Mouse (Mus musculus): ENCODE measurements around the gene Snap47. TPM values are rescaled to one million over a fixed set of nuclear protein-coding genes. Genes with fewer than 3 reads are reported as not detected.

Snap47 gene
- polyA plus RNA-seq, 1 experiment from 2014 or later, result 130 TPM

DNA sequence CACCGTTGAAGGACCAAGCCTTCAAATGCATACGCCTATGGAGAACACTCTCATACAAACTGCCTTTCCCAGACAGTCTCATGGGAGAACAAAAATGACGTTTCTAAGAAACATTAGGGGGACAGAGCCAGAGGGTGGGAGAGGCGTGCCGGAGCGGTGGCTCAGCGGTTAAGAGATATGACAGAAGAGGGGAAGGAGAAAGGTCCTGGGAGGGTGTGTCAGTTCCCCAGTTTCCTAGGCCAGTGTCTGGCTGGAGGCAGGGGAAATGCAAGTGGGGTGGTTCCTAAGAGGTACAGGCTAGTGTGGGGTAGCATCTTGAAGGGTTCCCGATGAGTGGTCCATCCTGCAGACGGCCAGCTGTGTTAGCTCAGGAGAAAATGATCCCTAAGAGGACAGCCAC is 89.7 kb downstream of the Snap47 start:
- Histone ChIP-seq H3K4me2 (ENCODE audit: low read depth, low read length, severe bottlenecking) (no peak overlapping the region), H3K27me3 (ENCODE audit: control insufficient read depth, insufficient read depth, low read length) (no peaks in the 10 kb centered on the region), H3K4me3 (ENCODE audit: low read depth, low read length) (no peak overlapping the region), H3K27ac (ENCODE audit: low read depth, low read length) (no peak overlapping the region), H3K36me3 (ENCODE audit: control insufficient read depth, insufficient read depth, low read length) (no peaks in the 10 kb centered on the region), H3K9me3 (ENCODE audit: control insufficient read depth, low read length) (no peaks in the 10 kb centered on the region), H3K9ac (ENCODE audit: low read length) (no peak overlapping the region), H3K4me1 (replicated peaks; ENCODE audit: control insufficient read depth, insufficient read depth, low read length) (no peaks in the 10 kb centered on the region)
- WGBS, result 89% methylated on average over 9 of the region's 9 CpGs
- ATAC-seq (replicated peaks; ENCODE audit: low FRiP score) (no peak), DNase-seq (ENCODE audit: low spot score) (no peak)

Other genes with a start within 250 kb of the Snap47 start
- 94.3 and 103 TPM in 2 replicates for gene Mrpl55, start 248.7 kb downstream of the Snap47 start, polyA plus RNA-seq (2014; fragmentation: Nextera tagmentation; extraction: Ambion mirVana)
- 36.6 and 41.0 TPM in 2 replicates for gene 2310033P09Rik, start 242.9 kb downstream of the Snap47 start, polyA plus RNA-seq (2014; fragmentation: Nextera tagmentation; extraction: Ambion mirVana)
- gene Arf1, start 222.9 kb downstream of the Snap47 start, polyA plus RNA-seq (2014; fragmentation: Nextera tagmentation; extraction: Ambion mirVana), result 577 and 597 TPM in 2 replicates
- gene Wnt3a, start 160.4 kb downstream of the Snap47 start, polyA plus RNA-seq (2014; fragmentation: Nextera tagmentation; extraction: Ambion mirVana), result 4.9 and 5.9 TPM in 2 replicates
- 4.3 and 4.7 TPM in 2 replicates for gene Wnt9a, start 144.3 kb downstream of the Snap47 start, polyA plus RNA-seq (2014; fragmentation: Nextera tagmentation; extraction: Ambion mirVana)
- not detected in 2 replicates for gene Prss38, start 75.5 kb downstream of the Snap47 start, polyA plus RNA-seq (2014; fragmentation: Nextera tagmentation; extraction: Ambion mirVana)
- gene Jmjd4, start 1.1 kb downstream of the Snap47 start, polyA plus RNA-seq (2014; fragmentation: Nextera tagmentation; extraction: Ambion mirVana), result 17.8 and 20.5 TPM in 2 replicates
- gene Zfp867, start 21.3 kb upstream of the Snap47 start, polyA plus RNA-seq (2014; fragmentation: Nextera tagmentation; extraction: Ambion mirVana), result 11.9 and 13.0 TPM in 2 replicates
- 36.6 and 39.4 TPM in 2 replicates for gene Zkscan17, start 75.6 kb upstream of the Snap47 start, polyA plus RNA-seq (2014; fragmentation: Nextera tagmentation; extraction: Ambion mirVana)
- gene Nlrp3, start 90.4 kb upstream of the Snap47 start, polyA plus RNA-seq (2014; fragmentation: Nextera tagmentation; extraction: Ambion mirVana), result 0.08 and 0.09 TPM in 2 replicates
- gene Olfr222, start 125.0 kb upstream of the Snap47 start, polyA plus RNA-seq (2014; fragmentation: Nextera tagmentation; extraction: Ambion mirVana), result not detected in 2 replicates
- gene Olfr223, start 142.1 kb upstream of the Snap47 start, polyA plus RNA-seq (2014; fragmentation: Nextera tagmentation; extraction: Ambion mirVana), result not detected in 2 replicates
- gene Mprip, start 210.1 kb upstream of the Snap47 start, polyA plus RNA-seq (2014; fragmentation: Nextera tagmentation; extraction: Ambion mirVana), result 97.6 and 104 TPM in 2 replicates

Measured in forebrain, embryonic 11.5 days (tissue).